Mouse (Mus musculus) ES-Bruce4 (cell line): Measurements from ENCODE around the gene Prkn.

ENCODE experiments used
- CTCF ChIP-seq: IDR thresholded peaks from one replicate; pipeline ENCODE4 v1.8.1; 2011; ENCODE audit warnings: low read depth, low read length
- EP300 ChIP-seq: IDR thresholded peaks from 2 replicates; pipeline ENCODE4 v1.6.1; 2011; ENCODE audit warnings: low read depth, low read length; ENCODE audit not compliant: insufficient read depth

GRCm38 (mm10) chr17:11721906-11722305 is 881.7 kb downstream of the Prkn start:
- TF ChIP-seq CTCF (no peak), EP300 (no peak)
